Mouse (Mus musculus) CH12.LX (cell line): Measurements from ENCODE around the gene Vps37d. TPM values are rescaled to one million over a fixed set of nuclear protein-coding genes. Genes with fewer than 3 reads are reported as not detected.
A peak's percentile ranks its signal among the peaks of the same experiment; 100 is the strongest.

Experiments
- DNase-seq: peaks from one replicate; pipeline ENCODE4 v3.0.0-alpha.2; 2013; ENCODE audit errors: extremely low read depth
- H3K27ac ChIP-seq: 2 replicates; pipeline ENCODE4 v1.5.1; 2012; ENCODE audit warnings: low read depth, mild to moderate bottlenecking, control low read depth, moderate library complexity; ENCODE audit not compliant: insufficient read depth
- H3K27me3 ChIP-seq: replicated peaks from 2 replicates; pipeline ENCODE3; 2012; ENCODE audit warnings: inconsistent platforms
- H3K36me3 ChIP-seq, 2 experiments: replicated peaks in 1 of 2; 2 replicates each; pipeline versions ENCODE3 to v1.6.1; 2012; ENCODE audit warnings: inconsistent platforms in 1 of 2, low read length in 1 of 2, mild to moderate bottlenecking in 1 of 2, mixed read lengths in 1 of 2, moderate library complexity in 1 of 2; ENCODE audit not compliant: control insufficient read depth in 1 of 2, insufficient read depth in 1 of 2
- H3K4me1 ChIP-seq, 2 experiments: 2 replicates each; pipeline ENCODE4 v1.6.1; 2012; ENCODE audit warnings: inconsistent platforms in 1 of 2, moderate library complexity in 1 of 2; ENCODE audit not compliant: insufficient read depth in 2 of 2, control insufficient read depth in 1 of 2
- H3K4me2 ChIP-seq: 2 replicates; pipeline ENCODE4 v1.6.1; 2012; ENCODE audit warnings: low read depth, mild to moderate bottlenecking, control low read depth; ENCODE audit not compliant: poor library complexity, insufficient read depth, severe bottlenecking
- H3K4me3 ChIP-seq, 3 experiments: fragments of 150-350 bp in 1 of 3; sonication (generic) in 1 of 3; replicated peaks in 1 of 3; 2 replicates each; pipeline versions ENCODE3 to v1.5.1; 2011 to 2012; ENCODE audit warnings: low read depth in 2 of 3, low read length in 2 of 3, mild to moderate bottlenecking in 2 of 3, moderate library complexity in 2 of 3, control low read depth in 1 of 3, improper control_type of control experiment in 1 of 3, inconsistent platforms in 1 of 3, mixed read lengths in 1 of 3; ENCODE audit not compliant: poor library complexity in 1 of 3
- H3K79me2 ChIP-seq: replicated peaks from 2 replicates; pipeline ENCODE4 v1.6.1; 2012; ENCODE audit warnings: mild to moderate bottlenecking, moderate library complexity; ENCODE audit not compliant: control insufficient read depth, poor library complexity, insufficient read depth, severe bottlenecking; ENCODE audit errors: extremely low read depth
- H3K9ac ChIP-seq: 2 replicates; pipeline ENCODE4 v1.6.1; 2012; ENCODE audit warnings: low read depth, mild to moderate bottlenecking, control low read depth, moderate library complexity; ENCODE audit not compliant: insufficient read depth
- H3K9me3 ChIP-seq: replicated peaks from 2 replicates; pipeline ENCODE3; 2012; ENCODE audit warnings: low read length, inconsistent platforms, mixed read lengths
- BHLHE40 ChIP-seq: IDR thresholded peaks from 2 replicates; pipeline ENCODE4 v1.6.1; 2011; ENCODE audit warnings: mild to moderate bottlenecking, low read depth, low read length, improper control_type of control experiment
- CHD2 ChIP-seq: IDR thresholded peaks from 2 replicates; pipeline ENCODE4 v1.6.1; 2011; ENCODE audit warnings: low read length, improper control_type of control experiment
- CTCF ChIP-seq, 2 experiments: IDR thresholded peaks in 1 of 2; conservative IDR thresholded peaks in 1 of 2; 2 replicates each; pipeline ENCODE4 v1.5.1; 2011 to 2012; ENCODE audit warnings: low read depth in 2 of 2, low read length in 2 of 2, improper control_type of control experiment in 1 of 2, inconsistent platforms in 1 of 2, mild to moderate bottlenecking in 1 of 2, moderate library complexity in 1 of 2
- E2F4 ChIP-seq: IDR thresholded peaks from 2 replicates; pipeline ENCODE4 v1.6.1; 2011; ENCODE audit warnings: low read depth, low read length, improper control_type of control experiment; ENCODE audit not compliant: insufficient replicate concordance
- ELF1 ChIP-seq: IDR thresholded peaks from 2 replicates; pipeline ENCODE4 v1.6.1; 2014; ENCODE audit warnings: low read depth, mild to moderate bottlenecking, inconsistent platforms, low read length, improper control_type of control experiment
- ETS1 ChIP-seq: conservative IDR thresholded peaks from 2 replicates; pipeline ENCODE4 v1.6.1; 2012; ENCODE audit warnings: low read depth, mild to moderate bottlenecking, inconsistent platforms, low read length, improper control_type of control experiment, moderate library complexity
- GABPA ChIP-seq: IDR thresholded peaks from 2 replicates; pipeline ENCODE4 v1.6.1; 2012; ENCODE audit warnings: low read depth, low read length, improper control_type of control experiment, inconsistent platforms; ENCODE audit not compliant: insufficient replicate concordance
- IRF4 ChIP-seq: IDR thresholded peaks from 2 replicates; pipeline ENCODE4 v1.6.1; 2014; ENCODE audit warnings: low read depth, mild to moderate bottlenecking, inconsistent platforms, low read length, improper control_type of control experiment
- MAX ChIP-seq: IDR thresholded peaks from 2 replicates; pipeline ENCODE4 v1.6.1; 2011; ENCODE audit warnings: low read length, improper control_type of control experiment
- MXI1 ChIP-seq: IDR thresholded peaks from 2 replicates; pipeline ENCODE4 v1.6.1; 2011; ENCODE audit warnings: mild to moderate bottlenecking, low read depth, low read length, improper control_type of control experiment
- NRF1 ChIP-seq: IDR thresholded peaks from 2 replicates; pipeline ENCODE4 v1.6.1; 2014; ENCODE audit warnings: low read depth, mild to moderate bottlenecking, inconsistent platforms, low read length, improper control_type of control experiment, moderate library complexity
- POLR2A ChIP-seq: IDR thresholded peaks from 2 replicates; pipeline ENCODE4 v1.6.1; 2011; ENCODE audit warnings: low read depth, mild to moderate bottlenecking, improper control_type of control experiment, low read length
- RAD21 ChIP-seq: IDR thresholded peaks from 2 replicates; pipeline ENCODE4 v1.6.1; 2011; ENCODE audit warnings: low read depth, mild to moderate bottlenecking, low read length, improper control_type of control experiment, moderate library complexity
- RCOR1 ChIP-seq: conservative IDR thresholded peaks from 2 replicates; pipeline ENCODE4 v1.6.1; 2012; ENCODE audit warnings: low read depth, mild to moderate bottlenecking, inconsistent platforms, low read length, improper control_type of control experiment
- SMC3 ChIP-seq: IDR thresholded peaks from 2 replicates; pipeline ENCODE4 v1.6.1; 2011; ENCODE audit warnings: low read depth, low read length, improper control_type of control experiment
- TCF12 ChIP-seq: IDR thresholded peaks from 2 replicates; pipeline ENCODE4 v1.6.1; 2014; ENCODE audit warnings: low read depth, mild to moderate bottlenecking, inconsistent platforms, low read length, improper control_type of control experiment
- UBTF ChIP-seq: IDR thresholded peaks from 2 replicates; pipeline ENCODE4 v1.6.1; 2012; ENCODE audit warnings: low read depth, mild to moderate bottlenecking, inconsistent platforms, low read length, improper control_type of control experiment, moderate library complexity
- USF2 ChIP-seq: conservative IDR thresholded peaks from 2 replicates; pipeline ENCODE4 v1.6.1; 2011; ENCODE audit warnings: low read depth, low read length, improper control_type of control experiment
- ZMIZ1 ChIP-seq: IDR thresholded peaks from 2 replicates; pipeline ENCODE4 v1.6.1; 2012; ENCODE audit warnings: low read depth, mild to moderate bottlenecking, inconsistent platforms, low read length, improper control_type of control experiment
- dilution Hi-C: fragments of 300-500 bp; cut with MboI; formaldehyde crosslinking; loops from 2 replicates; pipeline ENCODE4 v1.14.3; 2020; ENCODE audit warnings: low sequenced_read_pairs; ENCODE audit not compliant: extremely low pct_unique_long_range_greater_than_20kb, extremely low pct_ligation_motif_present
- in situ Hi-C: fragments of 300-500 bp; cut with MboI; formaldehyde crosslinking; loops from 3 replicates; pipeline ENCODE4 v1.14.3; 2019; ENCODE audit warnings: low sequenced_read_pairs, low pct_ligation_motif_present, low pct_unique_long_range_greater_than_20kb, mixed read lengths
- polyA plus RNA-seq: library from polyadenylated mRNA; unstranded; fragments of >175 nt; gene quantifications from 2 replicates; pipeline ENCODE4 v1.2.1, GENCODE M21; 2012; ENCODE audit warnings: low read depth; ENCODE audit not compliant: insufficient read length
- total RNA-seq, 2 experiments: library from RNA; depleted of rRNA; stranded (reverse); fragments of 300-350 nt in 1 of 2; fragments of >200 nt in 1 of 2; gene quantifications; 2 replicates each; pipeline ENCODE4 v1.2.3; 2012 to 2014

The Vps37d gene
- total and polyA plus RNA-seq, 3 experiments: 0.40 to 0.64 (median 0.56) TPM

GRCm38 (mm10) chr5:135103999-135104660 lies 26.1 kb upstream of the Vps37d start:
- H3K4me1 ChIP-seq: no peaks in the 10 kb centered on the region
- TF ChIP-seq RAD21 (peak; percentile 50), CHD2 (no peak), USF2 (no peak), CTCF (conservative IDR thresholded peaks at IDR 0.05 in 1 of 2, IDR thresholded peaks at IDR 0.05 in 1 of 2; ENCODE audit: low read depth in 2 of 2, low read length in 2 of 2) (peak; percentile 56 to 77), SMC3 (peak; percentile 85)
- in situ Hi-C loops: loop anchor here (5.0 to 25.0 kb wide), 2 partner anchors 87 to 192 kb away; partner anchors contain the start of genes Cldn13 and Tmem270
- no peak overlapping the region for H3K4me2 ChIP-seq
- H3K4me3 ChIP-seq: no peak overlapping the region
- H3K36me3 ChIP-seq: no peaks in the 10 kb centered on the region
- DNase-seq: peak; percentile 37
- peaks cover 76% of the 10 kb centered on the region for H3K27me3 ChIP-seq
- H3K9ac ChIP-seq: no peak overlapping the region
- H3K79me2 ChIP-seq: no peaks in the 10 kb centered on the region
- peaks cover 18% of the 10 kb centered on the region for H3K9me3 ChIP-seq
- H3K27ac ChIP-seq: no peak overlapping the region
- dilution Hi-C loops: no loop called here

DNA sequence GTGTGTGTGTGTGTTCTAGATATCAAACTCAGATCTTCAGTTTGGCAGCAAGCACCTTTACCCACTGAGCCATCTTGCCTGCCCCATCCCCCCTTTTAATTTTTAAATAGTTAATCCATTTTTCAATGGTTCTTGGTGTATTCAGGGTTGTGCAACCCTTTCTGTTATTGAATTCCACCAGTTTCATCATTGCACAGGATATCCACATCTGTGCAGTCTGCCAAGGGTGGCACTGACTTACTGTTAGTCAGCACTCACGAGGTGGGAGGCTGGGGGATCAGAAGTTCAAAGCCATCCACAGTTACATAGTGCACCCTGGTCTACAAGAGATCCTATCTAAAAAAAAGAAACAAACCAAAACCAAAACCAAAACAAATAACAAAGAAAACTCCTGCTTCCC lies 22.9 kb upstream of the Vps37d start:
- H3K9ac ChIP-seq: no peak overlapping the region
- H3K9me3 ChIP-seq: peaks cover 15% of the 10 kb centered on the region
- no peak overlapping the region for H3K4me3 ChIP-seq
- no peak overlapping the region for H3K4me2 ChIP-seq
- peaks cover 63% of the 10 kb centered on the region for H3K27me3 ChIP-seq
- no peak overlapping the region for H3K27ac ChIP-seq
- dilution Hi-C loops: no loop called here
- in situ Hi-C loops: loop anchor here (5.0 to 25.0 kb wide), 2 partner anchors 84 to 189 kb away; partner anchors contain the start of genes Cldn13 and Tmem270
- no peaks in the 10 kb centered on the region for H3K79me2 ChIP-seq
- DNase-seq: no peak
- H3K4me1 ChIP-seq: no peaks in the 10 kb centered on the region
- no peaks in the 10 kb centered on the region for H3K36me3 ChIP-seq
- TF ChIP-seq MXI1 (no peak), GABPA (no peak), MAX (no peak), ELF1 (no peak), E2F4 (no peak), USF2 (no peak), ZMIZ1 (no peak), POLR2A (no peak), RCOR1 (no peak), TCF12 (no peak), ETS1 (no peak), UBTF (no peak), IRF4 (no peak), BHLHE40 (no peak), NRF1 (no peak)
